Mouse (Mus musculus) midbrain, postnatal 0 days (tissue): ENCODE results near the gene Sema4d. TPM values are rescaled to one million over a fixed set of nuclear protein-coding genes. Genes with fewer than 3 reads are reported as not detected.

ENCODE experiments used
- ATAC-seq: fragments of 200-750 bp; cut with Nextera tagmentation; 2 replicates; pipeline ENCODE4 v1.8.0; 2017; ENCODE audit warnings: moderate number of reproducible peaks, mild to moderate bottlenecking, moderate TSS enrichment, moderate library complexity; ENCODE audit not compliant: low FRiP score
- DNase-seq: peaks from one replicate; pipeline ENCODE4 v3.0.0-alpha.2; 2015; ENCODE audit warnings: low spot score
- H3K27ac ChIP-seq: fragments of 300-500 bp; sonication (generic); 2 replicates; pipeline ENCODE4 v1.5.1; 2014; ENCODE audit warnings: low read depth, mild to moderate bottlenecking, low read length, mixed read lengths
- H3K27me3 ChIP-seq: fragments of 300-500 bp; sonication (generic); 2 replicates; pipeline ENCODE4 v1.6.1; 2014; ENCODE audit warnings: low read length, control low read depth, mixed read lengths; ENCODE audit not compliant: insufficient read depth
- H3K36me3 ChIP-seq: fragments of 300-500 bp; sonication (generic); 2 replicates; pipeline ENCODE4 v1.6.1; 2014; ENCODE audit warnings: low read length, control low read depth, mixed read lengths; ENCODE audit not compliant: insufficient read depth
- H3K4me1 ChIP-seq: fragments of 300-500 bp; sonication (generic); 2 replicates; pipeline ENCODE4 v1.6.1; 2014; ENCODE audit warnings: mild to moderate bottlenecking, control low read depth, antibody characterized with exemption, low read length, mixed read lengths; ENCODE audit not compliant: insufficient read depth
- H3K4me2 ChIP-seq: fragments of 300-500 bp; sonication (generic); 2 replicates; pipeline ENCODE4 v1.6.1; 2014; ENCODE audit warnings: low read depth, mild to moderate bottlenecking, low read length, mixed read lengths; ENCODE audit not compliant: poor library complexity, severe bottlenecking
- H3K4me3 ChIP-seq: fragments of 300-500 bp; sonication (generic); 2 replicates; pipeline ENCODE4 v1.5.1; 2014; ENCODE audit warnings: low read depth, mild to moderate bottlenecking, low read length, moderate library complexity
- H3K9ac ChIP-seq: fragments of 300-500 bp; sonication (generic); replicated peaks from 2 replicates; pipeline ENCODE4 v1.6.1; 2014; ENCODE audit warnings: mild to moderate bottlenecking, low read length, moderate library complexity, mixed read lengths; ENCODE audit not compliant: poor library complexity, severe bottlenecking
- H3K9me3 ChIP-seq: fragments of 300-500 bp; sonication (generic); 2 replicates; pipeline ENCODE4 v1.6.1; 2016; ENCODE audit warnings: low read length, control low read depth
- CTCF ChIP-seq: IDR thresholded peaks from 2 replicates; pipeline ENCODE4 v1.5.1; 2016; ENCODE audit warnings: antibody characterized with exemption, mild to moderate bottlenecking
- WGBS: fragments of 180-500 bp; shearing (Covaris S2); extraction: QIAGEN DNeasy Blood & Tissue Kit; methylation state at CpG from one replicate; pipeline ENCODE4 v1.1.7; 2014; 5-methylcytosine and 5-hydroxymethylcytosine counted together
- polyA plus RNA-seq: library from polyadenylated mRNA; unstranded; fragments of >200 nt; fragmentation: Nextera tagmentation; extraction: Ambion mirVana; gene quantifications from 2 replicates; pipeline ENCODE4 v1.2.1, GENCODE M21; 2015
- total RNA-seq: library from RNA; depleted of rRNA; stranded (reverse); fragments of >200 nt; gene quantifications from 2 replicates; pipeline ENCODE4 v1.2.3, GENCODE M21; 2014

Sema4d gene
- total and polyA plus RNA-seq, 2 experiments from 2014 or later = 13.7 to 19.3 TPM

- no peak for DNase-seq
- H3K27ac ChIP-seq = no peak overlapping the region
- H3K36me3 ChIP-seq = no peaks in the 10 kb centered on the region
- H3K9ac ChIP-seq = 0 out of 2 replicates have a peak overlapping the region, but pooled peaks have one; percentile 20
- no peaks in the 10 kb centered on the region for H3K27me3 ChIP-seq
- H3K4me1 ChIP-seq = no peaks in the 10 kb centered on the region
- no peak for ATAC-seq
- no peak overlapping the region for H3K4me3 ChIP-seq
- no peaks in the 10 kb centered on the region for H3K9me3 ChIP-seq
- no peak overlapping the region for H3K4me2 ChIP-seq
- WGBS = 61% methylated on average over 20 of the region's 20 CpGs
- no peak for TF ChIP-seq CTCF
These were observed 56.3 kb downstream of the Sema4d start for GRCm38 (mm10) chr13:51737033-51737948.

DNA sequence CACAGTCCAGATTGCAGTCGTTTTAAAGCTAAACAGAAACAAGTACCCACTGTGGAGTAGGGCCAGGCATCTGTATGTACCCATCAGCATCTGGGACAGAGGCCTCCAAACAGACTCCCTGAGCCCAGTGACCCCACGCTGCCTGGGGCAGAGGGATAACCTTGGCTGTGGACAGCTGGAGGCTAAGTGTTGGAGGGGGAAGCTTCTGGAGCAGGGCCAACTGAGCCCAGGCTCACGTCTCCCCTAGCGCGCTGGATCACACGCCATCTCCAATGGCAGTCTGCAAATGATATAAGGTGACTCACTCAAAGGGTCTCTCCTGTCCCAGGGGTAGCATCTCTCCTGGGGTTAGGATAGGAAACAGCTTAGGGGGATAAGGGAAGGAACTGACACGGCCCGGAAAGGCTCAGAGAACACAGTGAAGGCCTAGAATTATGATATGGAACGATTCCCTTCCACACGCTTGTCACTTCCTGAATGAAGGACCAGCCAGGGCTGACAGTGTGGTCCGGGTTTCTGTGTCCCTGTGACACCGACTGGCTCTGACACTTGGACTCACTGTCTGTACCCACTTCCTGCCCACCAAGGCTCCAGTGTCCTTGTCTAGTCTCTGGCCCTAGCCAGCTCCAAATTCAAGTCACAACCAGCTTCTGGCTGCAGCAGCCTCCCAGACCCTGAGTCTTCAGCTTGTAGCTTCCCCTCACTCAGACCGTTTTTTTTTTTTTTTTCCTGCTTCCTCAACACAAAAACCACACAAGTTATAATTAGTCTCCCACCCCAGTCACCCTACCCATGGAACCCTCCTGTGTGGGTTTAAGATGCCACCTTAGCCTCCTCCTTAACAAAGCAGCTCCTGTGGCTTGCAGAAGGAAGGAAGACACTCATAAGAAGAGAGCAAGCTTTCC lies 57.3 kb downstream of the Sema4d start:
- Histone ChIP-seq H3K4me2 (no peak overlapping the region), H3K9ac (no peak overlapping the region), H3K4me3 (no peak overlapping the region), H3K27ac (no peak overlapping the region), H3K36me3 (no peaks in the 10 kb centered on the region), H3K27me3 (no peaks in the 10 kb centered on the region), H3K9me3 (no peaks in the 10 kb centered on the region), H3K4me1 (0 out of 2 replicates have a peak, but pooled peaks cover 2% of the 10 kb centered on the region)
- no peak for TF ChIP-seq CTCF
- no peak for ATAC-seq
- WGBS = 80% methylated on average over 13 of the region's 13 CpGs
- no peak for DNase-seq

GRCm38 (mm10) chr13:51734556-51734955 lies 59.0 kb downstream of the Sema4d start:
- no peak overlapping the region for H3K27ac ChIP-seq
- H3K4me2 ChIP-seq = no peak overlapping the region
- H3K36me3 ChIP-seq = no peaks in the 10 kb centered on the region
- H3K27me3 ChIP-seq = no peaks in the 10 kb centered on the region
- H3K9ac ChIP-seq = no peak overlapping the region
- 0 out of 2 replicates have a peak, but pooled peaks cover 3% of the 10 kb centered on the region for H3K4me1 ChIP-seq
- TF ChIP-seq CTCF = no peak
- 92% methylated on average over 4 of the region's 4 CpGs for WGBS
- no peak overlapping the region for H3K4me3 ChIP-seq
- ATAC-seq (no peak), DNase-seq (no peak)
- H3K9me3 ChIP-seq = no peaks in the 10 kb centered on the region

DNA sequence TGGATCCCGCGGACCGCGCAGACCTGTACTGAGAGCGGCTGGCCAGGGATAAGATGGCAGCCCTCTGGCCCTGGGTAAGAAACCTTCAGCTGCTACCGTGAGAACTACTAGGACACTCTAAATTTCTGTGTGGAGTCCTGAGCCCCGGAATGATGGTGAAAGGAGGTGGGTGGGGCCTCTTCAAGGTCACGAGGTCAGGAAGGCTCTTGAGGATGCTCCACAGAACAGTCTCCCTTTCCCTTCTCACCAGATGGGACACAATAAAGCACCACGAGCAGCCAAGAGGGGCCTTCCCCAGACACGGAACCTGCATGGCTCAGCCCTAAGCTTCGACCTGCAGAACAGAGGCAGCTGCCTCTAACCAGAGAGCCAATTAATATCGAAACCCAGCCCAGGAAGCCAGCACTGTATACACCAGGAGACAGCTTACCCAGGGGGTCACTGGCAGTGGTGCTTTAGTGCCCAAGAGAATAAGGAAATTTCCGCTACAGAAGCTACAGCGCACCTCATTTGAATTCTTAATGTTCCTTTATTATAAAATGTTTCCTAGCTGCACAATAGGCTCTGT lies 61.4 kb downstream of the Sema4d start:
- Histone ChIP-seq H3K4me1 (0 out of 2 replicates have a peak, but pooled peaks cover 3% of the 10 kb centered on the region), H3K27ac (no peak overlapping the region), H3K9me3 (no peaks in the 10 kb centered on the region), H3K27me3 (no peaks in the 10 kb centered on the region), H3K9ac (no peak overlapping the region), H3K4me2 (no peak overlapping the region), H3K36me3 (no peaks in the 10 kb centered on the region), H3K4me3 (no peak overlapping the region)
- WGBS = 55% methylated on average over 14 of the region's 14 CpGs
- no peak for DNase-seq
- TF ChIP-seq CTCF = no peak
- ATAC-seq = peak; percentile 24; the same call in 1 of the 2 replicates

GRCm38 (mm10) chr13:51731474-51731873 lies 62.1 kb downstream of the Sema4d start:
- H3K4me3 ChIP-seq = no peak overlapping the region
- no peak for ATAC-seq
- 0 out of 2 replicates have a peak, but pooled peaks cover 3% of the 10 kb centered on the region for H3K4me1 ChIP-seq
- H3K36me3 ChIP-seq = no peaks in the 10 kb centered on the region
- no peak overlapping the region for H3K27ac ChIP-seq
- H3K9ac ChIP-seq = no peak overlapping the region
- no peaks in the 10 kb centered on the region for H3K27me3 ChIP-seq
- DNase-seq = peak; percentile 39
- WGBS = 91% methylated on average over 7 of the region's 7 CpGs
- no peak for TF ChIP-seq CTCF
- H3K9me3 ChIP-seq = no peaks in the 10 kb centered on the region
- H3K4me2 ChIP-seq = no peak overlapping the region
